Mouse (Mus musculus): ENCODE measurements around the gene Cttnbp2nl.

Cttnbp2nl gene

GRCm38 (mm10) chr3:105052937-105053697 is at the start of gene Cttnbp2nl:
Gene Cttnbp2nl, minus strand, starts transcription at chr3:105053146.
- DNase-seq (ENCODE audit: low spot score in 2 of 2) = peak; percentile 97 to 99

- DNase-seq (ENCODE audit: low spot score in 2 of 2) = no peak
These were observed 47.3 kb upstream of the Cttnbp2nl start for GRCm38 (mm10) chr3:105100270-105100589.

- no peak for DNase-seq (ENCODE audit: low spot score in 2 of 2)
These were observed 46.8 kb upstream of the Cttnbp2nl start for GRCm38 (mm10) chr3:105099526-105100269.

DNA sequence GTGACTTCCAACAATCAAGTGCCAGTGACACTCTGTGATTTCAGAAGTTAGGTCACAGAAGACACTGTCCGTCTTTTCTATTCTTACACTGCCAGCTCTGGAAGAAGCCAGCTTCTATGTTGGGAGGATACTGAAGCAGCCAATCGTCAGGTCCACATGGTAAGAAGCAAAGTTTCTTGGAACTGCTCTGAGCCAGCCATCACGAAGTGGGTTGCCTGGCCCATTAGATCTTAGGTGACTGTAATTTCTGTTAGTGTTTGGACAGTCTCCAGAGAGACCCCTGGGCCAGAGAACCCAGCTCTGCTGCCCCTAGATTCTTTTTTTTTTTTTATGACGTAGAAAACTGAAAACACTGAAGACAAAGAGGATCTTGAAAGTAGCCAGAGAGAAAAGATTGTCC is 44.6 kb upstream of the Cttnbp2nl start:
- no peak for DNase-seq (ENCODE audit: low spot score in 2 of 2)

- no peak for DNase-seq (ENCODE audit: low spot score in 2 of 2)
These were observed 42.1 kb upstream of the Cttnbp2nl start for GRCm38 (mm10) chr3:105095026-105095425.

DNA sequence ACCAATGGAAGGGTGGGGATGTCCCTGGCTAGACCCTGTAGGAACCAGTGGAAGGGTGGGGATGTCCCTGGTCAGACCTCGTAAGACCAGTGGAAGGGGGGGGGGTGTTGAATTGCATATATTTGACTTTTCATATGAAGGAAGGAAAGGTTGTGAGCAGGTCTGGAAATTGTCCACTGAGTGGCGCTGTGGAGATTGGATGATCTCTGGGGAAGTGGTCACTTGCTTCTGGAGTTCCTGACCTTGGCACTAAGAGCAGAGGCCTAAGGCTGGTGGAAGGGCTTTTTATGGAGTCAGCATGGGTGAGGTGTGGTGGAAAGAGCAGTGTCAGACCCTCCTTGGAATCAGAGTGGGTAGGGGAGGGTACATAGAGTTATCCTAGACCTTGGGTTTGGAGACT is 41.5 kb upstream of the Cttnbp2nl start:
- no peak for DNase-seq (ENCODE audit: low spot score in 2 of 2)

GRCm38 (mm10) chr3:105092721-105093505 is 40.0 kb upstream of the Cttnbp2nl start:
- DNase-seq (ENCODE audit: low spot score in 2 of 2) = no peak

DNA sequence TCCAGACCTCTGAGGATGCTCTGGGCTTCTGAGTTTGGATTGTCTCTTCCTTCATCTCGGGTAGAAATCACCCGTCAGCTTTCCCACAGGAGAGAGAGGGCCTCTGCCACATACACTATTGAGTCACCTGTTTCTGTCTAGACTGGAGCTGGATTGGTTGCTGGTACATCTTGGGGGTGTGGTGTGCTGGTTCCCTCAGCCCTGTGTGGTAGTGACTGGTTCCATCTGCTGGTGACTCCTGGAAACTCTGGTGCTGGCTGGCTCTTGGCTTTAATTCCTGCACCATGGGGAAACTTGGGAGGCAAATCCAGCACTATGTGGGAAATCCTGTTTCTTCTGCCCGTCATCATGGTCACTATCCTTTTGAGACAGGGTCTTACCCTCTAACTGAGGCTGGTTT is 38.0 kb upstream of the Cttnbp2nl start:
- peak in 1 of 2 experiments; percentile 45 for DNase-seq (ENCODE audit: low spot score in 2 of 2)

GRCm38 (mm10) chr3:105090147-105090546 is 37.2 kb upstream of the Cttnbp2nl start:
- no peak for DNase-seq (ENCODE audit: low spot score in 2 of 2)

DNA sequence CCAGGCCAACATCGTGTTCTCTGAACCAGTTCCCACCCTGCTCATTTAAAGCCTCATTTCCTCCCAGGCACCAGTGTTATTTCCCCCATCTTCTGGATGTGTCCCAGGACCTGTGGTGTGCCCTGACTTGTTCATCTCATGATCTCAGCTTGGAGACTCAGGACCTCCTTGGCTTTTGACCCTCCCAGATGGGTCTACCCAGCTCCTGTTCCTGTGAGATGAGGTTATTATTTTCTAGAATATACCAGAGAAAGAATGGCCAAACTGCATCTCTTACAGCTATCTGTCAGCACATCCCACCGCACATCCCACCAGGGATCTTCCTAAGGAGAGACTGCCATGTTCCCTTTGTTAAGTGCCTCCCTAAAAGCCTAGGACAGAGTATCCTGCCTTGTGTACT is 35.7 kb upstream of the Cttnbp2nl start:
- DNase-seq (ENCODE audit: low spot score in 2 of 2) = no peak

DNA sequence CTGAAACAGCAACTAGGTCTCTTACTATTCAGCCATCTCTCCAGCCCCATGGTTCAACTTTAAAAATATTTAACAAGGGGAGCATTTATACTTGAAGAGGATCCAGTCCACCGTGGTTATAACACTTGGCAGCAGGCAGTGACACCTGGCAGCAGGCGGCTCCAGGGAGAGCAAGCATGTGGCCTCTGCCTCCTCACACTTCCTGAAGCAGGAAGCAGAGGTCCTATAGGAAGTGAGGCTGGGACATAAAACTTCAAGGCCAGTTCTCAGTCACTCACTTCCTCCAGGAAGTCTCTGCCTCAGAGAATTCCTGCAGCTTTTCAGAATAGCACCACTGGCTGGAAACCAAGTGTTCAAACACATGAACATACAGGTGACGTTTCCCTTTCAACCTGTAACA is 34.4 kb upstream of the Cttnbp2nl start:
- DNase-seq (ENCODE audit: low spot score in 2 of 2) = no peak

GRCm38 (mm10) chr3:105078231-105078826 is 25.4 kb upstream of the Cttnbp2nl start:
- DNase-seq (ENCODE audit: low spot score in 2 of 2) = peak; percentile 71 to 79

DNA sequence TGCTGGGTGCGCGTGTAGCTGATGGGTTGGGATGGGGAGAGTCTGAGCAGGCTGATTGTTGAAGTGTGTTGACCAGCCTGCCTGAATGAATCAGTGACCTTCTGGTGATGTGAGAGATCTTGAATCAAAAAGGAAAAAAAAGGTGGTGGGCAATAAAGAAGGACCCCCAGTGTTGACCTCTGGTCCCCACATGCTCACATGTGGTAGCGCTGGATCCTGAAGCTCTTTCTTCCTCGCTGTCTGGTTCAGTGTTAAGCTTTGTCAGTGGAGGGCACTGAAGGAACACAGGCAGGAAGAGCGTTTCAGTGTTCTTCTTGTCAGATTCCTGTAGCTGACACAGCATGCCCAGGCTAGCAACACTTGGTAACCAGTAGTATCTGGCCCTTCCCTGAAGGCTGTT is 22.9 kb upstream of the Cttnbp2nl start:
- DNase-seq (ENCODE audit: low spot score in 2 of 2) = no peak

DNA sequence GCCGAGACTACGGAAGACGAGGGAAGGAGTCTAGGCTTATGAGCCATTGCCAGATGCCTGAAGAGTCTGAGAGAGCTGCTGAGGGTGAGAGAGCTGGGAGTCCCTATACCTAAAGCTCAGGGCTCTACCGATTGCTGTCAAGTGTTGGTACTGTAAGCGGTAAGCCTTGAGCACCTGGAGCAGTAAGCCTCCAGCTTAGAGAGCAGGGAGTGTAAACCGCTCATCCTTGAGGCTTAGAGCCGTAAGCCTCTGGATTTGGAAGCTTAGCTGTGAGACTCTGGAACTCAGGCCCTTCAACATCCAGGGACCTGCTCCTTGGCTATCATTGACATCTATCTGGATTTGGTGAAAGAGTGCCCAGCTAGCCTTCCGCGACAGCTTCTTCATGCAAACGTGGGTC is 19.6 kb upstream of the Cttnbp2nl start:
- DNase-seq (ENCODE audit: low spot score in 2 of 2) = no peak

GRCm38 (mm10) chr3:105071251-105071650 is 18.3 kb upstream of the Cttnbp2nl start:
- DNase-seq (ENCODE audit: low spot score in 2 of 2) = no peak

DNA sequence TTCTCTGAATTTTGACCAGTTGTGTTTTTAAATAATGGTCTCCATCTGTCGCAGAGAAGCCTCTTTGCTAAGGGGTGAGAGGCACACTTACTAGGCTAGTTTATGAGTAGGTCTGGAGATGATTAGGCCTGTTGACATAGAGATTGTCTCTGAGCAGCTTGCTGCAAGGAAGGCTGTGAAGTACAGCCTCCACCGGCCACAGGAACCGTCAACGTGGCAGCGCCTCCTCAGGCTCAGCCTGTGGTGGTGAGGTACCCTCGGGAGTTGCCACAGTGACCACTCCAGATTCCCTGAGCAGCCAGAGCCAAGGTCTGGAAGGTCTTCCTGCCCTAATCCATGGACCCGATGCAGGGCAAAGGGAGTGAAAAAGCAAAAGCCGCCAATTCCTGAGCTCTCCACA is 17.6 kb upstream of the Cttnbp2nl start:
- DNase-seq (ENCODE audit: low spot score in 2 of 2) = no peak

- no peak for DNase-seq (ENCODE audit: low spot score in 2 of 2)
These were observed 13.6 kb upstream of the Cttnbp2nl start, which contains the start of gene 4930564D02Rik for GRCm38 (mm10) chr3:105066544-105066943. Gene 4930564D02Rik, plus strand, starts transcription at chr3:105066844.

- DNase-seq (ENCODE audit: low spot score in 2 of 2) = no peak
These were observed 9.7 kb upstream of the Cttnbp2nl start for GRCm38 (mm10) chr3:105062676-105063075.

DNA sequence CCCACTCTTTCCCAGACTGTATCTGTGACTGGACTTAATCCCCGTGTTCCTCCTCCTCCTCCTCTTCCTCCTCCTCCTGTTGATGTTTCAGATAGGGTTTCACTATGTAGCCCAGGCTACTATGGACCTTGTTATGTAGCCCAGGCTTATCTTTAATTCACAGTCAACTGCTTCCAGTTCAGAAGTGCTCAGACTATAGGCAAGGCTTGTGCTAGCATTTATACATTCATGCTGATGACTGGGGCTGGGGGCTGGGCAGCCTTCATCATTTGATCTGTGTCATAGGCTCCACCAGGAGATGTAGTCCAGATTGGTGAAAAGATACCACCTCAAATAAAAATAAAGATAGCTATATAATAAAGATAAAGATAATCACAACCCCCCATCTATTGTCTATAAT is 9.0 kb upstream of the Cttnbp2nl start:
- no peak for DNase-seq (ENCODE audit: low spot score in 2 of 2)

- no peak for DNase-seq (ENCODE audit: low spot score in 2 of 2)
These were observed 8.6 kb upstream of the Cttnbp2nl start for GRCm38 (mm10) chr3:105061496-105061895.

DNA sequence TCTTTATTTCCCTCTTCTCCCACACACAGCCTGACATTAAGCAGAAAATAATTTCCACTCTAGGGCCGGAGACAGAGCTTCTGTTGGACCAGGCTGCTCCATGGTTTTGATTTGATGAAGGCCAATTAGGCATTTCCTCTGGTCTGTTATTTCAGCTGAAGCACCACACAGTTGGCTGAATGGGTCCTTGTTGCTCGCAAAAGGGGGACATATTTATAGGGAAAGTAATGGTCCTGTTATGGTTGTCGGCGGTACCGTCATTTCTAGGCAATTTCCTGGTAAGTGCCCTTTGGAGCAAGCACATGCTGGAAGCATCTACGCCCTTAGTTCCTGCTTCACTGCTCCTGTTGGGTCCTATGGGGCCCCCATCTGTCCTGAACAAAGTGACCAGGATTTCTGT is 8.0 kb upstream of the Cttnbp2nl start:
- no peak for DNase-seq (ENCODE audit: low spot score in 2 of 2)

DNA sequence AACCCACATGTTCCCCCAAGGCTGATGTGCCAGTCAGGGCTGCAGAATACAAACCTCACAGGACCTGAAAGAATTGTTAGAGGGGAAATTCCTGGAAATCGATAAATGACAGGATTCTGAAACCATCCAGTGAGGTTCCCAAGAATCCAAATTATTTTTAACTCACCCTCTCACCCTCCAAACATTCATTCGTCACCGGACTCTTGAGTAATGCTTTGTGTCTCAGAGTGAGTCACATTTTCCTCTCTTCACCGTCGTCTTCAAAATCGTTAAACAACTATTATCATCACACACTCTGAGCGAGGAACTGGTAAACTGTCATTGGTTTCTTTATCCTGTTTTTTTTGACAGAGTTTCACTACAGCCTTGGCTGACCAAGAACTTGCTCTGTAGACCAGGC is 7.0 kb upstream of the Cttnbp2nl start:
- no peak for DNase-seq (ENCODE audit: low spot score in 2 of 2)

All from cerebellum, postnatal 4 days (tissue).